Mouse (Mus musculus): Measurements from ENCODE around the gene Slit3. TPM values are rescaled to one million over a fixed set of nuclear protein-coding genes. Genes with fewer than 3 reads are reported as not detected.
A peak's percentile ranks its signal among the peaks of the same experiment; 100 is the strongest.

Slit3 gene
- total and polyA plus RNA-seq, 2 experiments, result 0.09 to 0.12 TPM

GRCm38 (mm10) chr11:35663661-35664060 lies 542.6 kb downstream of the Slit3 start:
- no peak overlapping the region for H3K9ac ChIP-seq (ENCODE audit: low read depth, low read length)
- no peak overlapping the region for H3K27ac ChIP-seq (replicated peaks; ENCODE audit: insufficient read depth, low read depth, low read length)
- TF ChIP-seq CTCF (IDR thresholded peaks at IDR 0.05; ENCODE audit: low read depth, low read length), result no peak
- TF ChIP-seq POLR2A (IDR thresholded peaks at IDR 0.05; ENCODE audit: extremely low read depth, insufficient read depth, low read length), result no peak
- H3K4me1 ChIP-seq (ENCODE audit: control insufficient read depth, insufficient read depth, low read length), result no peaks in the 10 kb centered on the region
- no peaks in the 10 kb centered on the region for H3K27me3 ChIP-seq (ENCODE audit: control insufficient read depth, insufficient read depth, low read length)
- no peak for DNase-seq (ENCODE audit: extremely low read depth, low read depth, low spot score)
- WGBS, result 68% methylated on average over 8 of the region's 8 CpGs
- H3K36me3 ChIP-seq (ENCODE audit: control insufficient read depth, insufficient read depth, low read length), result no peaks in the 10 kb centered on the region
- no peak overlapping the region for H3K4me3 ChIP-seq (ENCODE audit: insufficient read depth, low read depth, low read length)
- H3K79me2 ChIP-seq (ENCODE audit: control insufficient read depth, insufficient read depth, low read length), result no peaks in the 10 kb centered on the region

GRCm38 (mm10) chr11:35664991-35665390 lies 544.0 kb downstream of the Slit3 start:
- no peak overlapping the region for H3K27ac ChIP-seq (replicated peaks; ENCODE audit: insufficient read depth, low read depth, low read length)
- no peak overlapping the region for H3K4me3 ChIP-seq (ENCODE audit: insufficient read depth, low read depth, low read length)
- WGBS, result 65% methylated on average over 5 of the region's 5 CpGs
- no peak overlapping the region for H3K9ac ChIP-seq (ENCODE audit: low read depth, low read length)
- no peaks in the 10 kb centered on the region for H3K27me3 ChIP-seq (ENCODE audit: control insufficient read depth, insufficient read depth, low read length)
- H3K79me2 ChIP-seq (ENCODE audit: control insufficient read depth, insufficient read depth, low read length), result no peaks in the 10 kb centered on the region
- TF ChIP-seq CTCF (IDR thresholded peaks at IDR 0.05; ENCODE audit: low read depth, low read length), result peak; percentile 28
- TF ChIP-seq POLR2A (IDR thresholded peaks at IDR 0.05; ENCODE audit: extremely low read depth, insufficient read depth, low read length), result no peak
- DNase-seq (ENCODE audit: extremely low read depth, low read depth, low spot score), result no peak
- no peaks in the 10 kb centered on the region for H3K36me3 ChIP-seq (ENCODE audit: control insufficient read depth, insufficient read depth, low read length)
- no peaks in the 10 kb centered on the region for H3K4me1 ChIP-seq (ENCODE audit: control insufficient read depth, insufficient read depth, low read length)

- H3K36me3 ChIP-seq (ENCODE audit: control insufficient read depth, insufficient read depth, low read length), result no peaks in the 10 kb centered on the region
- no peak overlapping the region for H3K9ac ChIP-seq (ENCODE audit: low read depth, low read length)
- no peaks in the 10 kb centered on the region for H3K4me1 ChIP-seq (ENCODE audit: control insufficient read depth, insufficient read depth, low read length)
- TF ChIP-seq POLR2A (IDR thresholded peaks at IDR 0.05; ENCODE audit: extremely low read depth, insufficient read depth, low read length) (no peak), CTCF (IDR thresholded peaks at IDR 0.05; ENCODE audit: low read depth, low read length) (peak; percentile 46)
- no peaks in the 10 kb centered on the region for H3K79me2 ChIP-seq (ENCODE audit: control insufficient read depth, insufficient read depth, low read length)
- H3K27me3 ChIP-seq (ENCODE audit: control insufficient read depth, insufficient read depth, low read length), result no peaks in the 10 kb centered on the region
- DNase-seq (ENCODE audit: extremely low read depth, low read depth, low spot score), result peak; percentile 18
- 62% methylated on average over 3 of the region's 3 CpGs for WGBS
- H3K27ac ChIP-seq (replicated peaks; ENCODE audit: insufficient read depth, low read depth, low read length), result no peak overlapping the region
- no peak overlapping the region for H3K4me3 ChIP-seq (ENCODE audit: insufficient read depth, low read depth, low read length)
Observed at GRCm38 (mm10) chr11:35667428-35667827, 546.4 kb downstream of the Slit3 start.

- H3K27me3 ChIP-seq (ENCODE audit: control insufficient read depth, insufficient read depth, low read length), result no peaks in the 10 kb centered on the region
- H3K4me1 ChIP-seq (ENCODE audit: control insufficient read depth, insufficient read depth, low read length), result no peaks in the 10 kb centered on the region
- no peak overlapping the region for H3K27ac ChIP-seq (replicated peaks; ENCODE audit: insufficient read depth, low read depth, low read length)
- no peak for TF ChIP-seq CTCF (IDR thresholded peaks at IDR 0.05; ENCODE audit: low read depth, low read length)
- TF ChIP-seq POLR2A (IDR thresholded peaks at IDR 0.05; ENCODE audit: extremely low read depth, insufficient read depth, low read length), result no peak
- H3K9ac ChIP-seq (ENCODE audit: low read depth, low read length), result no peak overlapping the region
- H3K4me3 ChIP-seq (ENCODE audit: insufficient read depth, low read depth, low read length), result no peak overlapping the region
- H3K79me2 ChIP-seq (ENCODE audit: control insufficient read depth, insufficient read depth, low read length), result no peaks in the 10 kb centered on the region
- H3K36me3 ChIP-seq (ENCODE audit: control insufficient read depth, insufficient read depth, low read length), result no peaks in the 10 kb centered on the region
- 73% methylated on average over 3 of the region's 3 CpGs for WGBS
- no peak for DNase-seq (ENCODE audit: extremely low read depth, low read depth, low spot score)
Observed at GRCm38 (mm10) chr11:35668138-35668537, 547.1 kb downstream of the Slit3 start.

GRCm38 (mm10) chr11:35668750-35669149 lies 547.7 kb downstream of the Slit3 start:
- no peak for DNase-seq (ENCODE audit: extremely low read depth, low read depth, low spot score)
- 95% methylated on average over 1 of the region's 1 CpGs for WGBS
- TF ChIP-seq POLR2A (IDR thresholded peaks at IDR 0.05; ENCODE audit: extremely low read depth, insufficient read depth, low read length), result no peak
- no peak for TF ChIP-seq CTCF (IDR thresholded peaks at IDR 0.05; ENCODE audit: low read depth, low read length)
- no peaks in the 10 kb centered on the region for H3K27me3 ChIP-seq (ENCODE audit: control insufficient read depth, insufficient read depth, low read length)
- no peak overlapping the region for H3K27ac ChIP-seq (replicated peaks; ENCODE audit: insufficient read depth, low read depth, low read length)
- no peaks in the 10 kb centered on the region for H3K4me1 ChIP-seq (ENCODE audit: control insufficient read depth, insufficient read depth, low read length)
- no peaks in the 10 kb centered on the region for H3K36me3 ChIP-seq (ENCODE audit: control insufficient read depth, insufficient read depth, low read length)
- H3K4me3 ChIP-seq (ENCODE audit: insufficient read depth, low read depth, low read length), result no peak overlapping the region
- H3K9ac ChIP-seq (ENCODE audit: low read depth, low read length), result no peak overlapping the region
- H3K79me2 ChIP-seq (ENCODE audit: control insufficient read depth, insufficient read depth, low read length), result no peaks in the 10 kb centered on the region

- 72% methylated on average over 5 of the region's 5 CpGs for WGBS
- Histone ChIP-seq H3K27ac (replicated peaks; ENCODE audit: insufficient read depth, low read depth, low read length) (no peak overlapping the region), H3K79me2 (ENCODE audit: control insufficient read depth, insufficient read depth, low read length) (no peaks in the 10 kb centered on the region), H3K27me3 (ENCODE audit: control insufficient read depth, insufficient read depth, low read length) (no peaks in the 10 kb centered on the region), H3K4me1 (ENCODE audit: control insufficient read depth, insufficient read depth, low read length) (no peaks in the 10 kb centered on the region), H3K36me3 (ENCODE audit: control insufficient read depth, insufficient read depth, low read length) (no peaks in the 10 kb centered on the region), H3K9ac (ENCODE audit: low read depth, low read length) (no peak overlapping the region), H3K4me3 (ENCODE audit: insufficient read depth, low read depth, low read length) (no peak overlapping the region)
- DNase-seq (ENCODE audit: extremely low read depth, low read depth, low spot score), result no peak
- no peak for TF ChIP-seq CTCF (IDR thresholded peaks at IDR 0.05; ENCODE audit: low read depth, low read length)
- TF ChIP-seq POLR2A (IDR thresholded peaks at IDR 0.05; ENCODE audit: extremely low read depth, insufficient read depth, low read length), result no peak
Observed at GRCm38 (mm10) chr11:35669536-35669935, 548.5 kb downstream of the Slit3 start.
